Mouse (Mus musculus): Measurements from ENCODE around the gene Tmcc1.
"Not testable (repeated sequence)": the region's sequence is repeated elsewhere in the genome, so short reads cannot be mapped to it uniquely, and the experiment has no call there.

Tmcc1 gene

GRCm38 (mm10) chr6:116141696-116142095 is 51.6 kb downstream of the Tmcc1 start:
- DNase-seq = no peak

- no peak for DNase-seq
These were observed 52.5 kb downstream of the Tmcc1 start for GRCm38 (mm10) chr6:116140782-116141181.

- DNase-seq = no peak
These were observed 54.0 kb downstream of the Tmcc1 start for GRCm38 (mm10) chr6:116139143-116139856.

GRCm38 (mm10) chr6:116135971-116136632 is 57.2 kb downstream of the Tmcc1 start:
- DNase-seq = peak; percentile 60

- no peak for DNase-seq
These were observed 59.5 kb downstream of the Tmcc1 start for GRCm38 (mm10) chr6:116133756-116134155.

- DNase-seq = no peak
These were observed 61.5 kb downstream of the Tmcc1 start for GRCm38 (mm10) chr6:116131771-116132170.

- peak; percentile 72 for DNase-seq
These were observed 64.6 kb downstream of the Tmcc1 start for GRCm38 (mm10) chr6:116128710-116129109.

GRCm38 (mm10) chr6:116127918-116128443 is 65.3 kb downstream of the Tmcc1 start:
- no peak for DNase-seq

GRCm38 (mm10) chr6:116126577-116126976 is 66.7 kb downstream of the Tmcc1 start:
- no peak for DNase-seq

GRCm38 (mm10) chr6:116122881-116123280 is 70.4 kb downstream of the Tmcc1 start:
- DNase-seq = no peak

GRCm38 (mm10) chr6:116119669-116120068 is 73.6 kb downstream of the Tmcc1 start:
- DNase-seq = peak; percentile 60

- not testable (repeated sequence) for DNase-seq
These were observed 76.7 kb downstream of the Tmcc1 start for GRCm38 (mm10) chr6:116116634-116117033.

GRCm38 (mm10) chr6:116110588-116110987 is 82.7 kb downstream of the Tmcc1 start:
- no peak for DNase-seq

- DNase-seq = no peak
These were observed 85.6 kb downstream of the Tmcc1 start for GRCm38 (mm10) chr6:116107471-116108358.

- no peak for DNase-seq
These were observed 86.3 kb downstream of the Tmcc1 start for GRCm38 (mm10) chr6:116106967-116107470.

GRCm38 (mm10) chr6:116097579-116097978 is 95.7 kb downstream of the Tmcc1 start:
- no peak for DNase-seq

- DNase-seq = no peak
These were observed 103.9 kb downstream of the Tmcc1 start for GRCm38 (mm10) chr6:116089402-116089801.

GRCm38 (mm10) chr6:116086036-116086435 is 107.2 kb downstream of the Tmcc1 start:
- DNase-seq = no peak

GRCm38 (mm10) chr6:116082239-116082638 is 111.0 kb downstream of the Tmcc1 start:
- no peak for DNase-seq

GRCm38 (mm10) chr6:116081375-116081774 is 111.9 kb downstream of the Tmcc1 start:
- no peak for DNase-seq

- no peak for DNase-seq
These were observed 112.5 kb downstream of the Tmcc1 start for GRCm38 (mm10) chr6:116080756-116081155.

GRCm38 (mm10) chr6:116077608-116078007 is 115.7 kb downstream of the Tmcc1 start:
- DNase-seq = no peak

GRCm38 (mm10) chr6:116074892-116075291 is 118.4 kb downstream of the Tmcc1 start:
- no peak for DNase-seq
